Mouse (Mus musculus): ENCODE results near the gene Unc119b. TPM values are rescaled to one million over a fixed set of nuclear protein-coding genes. Genes with fewer than 3 reads are reported as not detected.

Gene Unc119b
- polyA plus RNA-seq, 1 experiment: 39.0 TPM

DNA sequence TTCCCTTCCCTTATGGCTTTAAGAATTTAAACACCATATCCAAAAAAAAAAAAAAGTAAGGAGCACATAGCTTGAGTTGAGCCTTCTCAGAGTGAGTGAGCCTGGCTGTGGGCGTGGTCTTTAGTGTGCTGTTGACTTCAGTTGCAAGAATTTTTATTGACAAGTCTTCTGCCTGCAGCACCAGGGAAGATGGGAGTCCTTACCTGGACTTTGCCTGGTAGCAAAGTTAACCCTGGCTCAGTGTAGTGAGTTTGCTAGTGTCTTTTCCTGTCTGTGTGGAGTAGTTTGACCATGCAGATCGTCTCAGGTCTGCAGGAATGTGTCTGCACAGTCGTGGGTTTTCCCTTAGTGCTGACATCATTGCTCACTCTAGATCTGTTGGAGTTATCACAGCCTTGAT is 43.8 kb downstream of the Unc119b start:
- Histone ChIP-seq H3K36me3 (ENCODE audit: control insufficient read depth, insufficient read depth) (peaks cover 75% of the 10 kb centered on the region), H3ac (ENCODE audit: control insufficient read depth, insufficient read length, low read depth) (no peak overlapping the region), H3K27me3 (ENCODE audit: control insufficient read depth, insufficient read depth, insufficient read length) (no peaks in the 10 kb centered on the region), H3K4me3 (ENCODE audit: insufficient read depth, poor library complexity, severe bottlenecking) (no peak overlapping the region), H3K79me3 (ENCODE audit: low read depth) (no peaks in the 10 kb centered on the region), H3K79me2 (ENCODE audit: control insufficient read depth, insufficient read depth) (peaks cover 16% of the 10 kb centered on the region)
- no peak for TF ChIP-seq MYOG (IDR thresholded peaks at IDR 0.05; ENCODE audit: control insufficient read depth, extremely low read depth, insufficient read length)
- no peak for TF ChIP-seq MYOD1 (IDR thresholded peaks at IDR 0.05; ENCODE audit: control insufficient read depth, insufficient read length, low read depth)
- no peak for TF ChIP-seq MAX (IDR thresholded peaks at IDR 0.05)
- TF ChIP-seq CEBPB (IDR thresholded peaks at IDR 0.05; ENCODE audit: low read depth): no peak
- no peak for TF ChIP-seq CTCF (IDR thresholded peaks at IDR 0.05; ENCODE audit: control insufficient read depth, insufficient read depth, insufficient read length)
- no peak for TF ChIP-seq USF1 (IDR thresholded peaks at IDR 0.05; ENCODE audit: low read depth)
- no peak for TF ChIP-seq FOSL1 (IDR thresholded peaks at IDR 0.05; ENCODE audit: insufficient read depth, low read length, poor library complexity, severe bottlenecking)

DNA sequence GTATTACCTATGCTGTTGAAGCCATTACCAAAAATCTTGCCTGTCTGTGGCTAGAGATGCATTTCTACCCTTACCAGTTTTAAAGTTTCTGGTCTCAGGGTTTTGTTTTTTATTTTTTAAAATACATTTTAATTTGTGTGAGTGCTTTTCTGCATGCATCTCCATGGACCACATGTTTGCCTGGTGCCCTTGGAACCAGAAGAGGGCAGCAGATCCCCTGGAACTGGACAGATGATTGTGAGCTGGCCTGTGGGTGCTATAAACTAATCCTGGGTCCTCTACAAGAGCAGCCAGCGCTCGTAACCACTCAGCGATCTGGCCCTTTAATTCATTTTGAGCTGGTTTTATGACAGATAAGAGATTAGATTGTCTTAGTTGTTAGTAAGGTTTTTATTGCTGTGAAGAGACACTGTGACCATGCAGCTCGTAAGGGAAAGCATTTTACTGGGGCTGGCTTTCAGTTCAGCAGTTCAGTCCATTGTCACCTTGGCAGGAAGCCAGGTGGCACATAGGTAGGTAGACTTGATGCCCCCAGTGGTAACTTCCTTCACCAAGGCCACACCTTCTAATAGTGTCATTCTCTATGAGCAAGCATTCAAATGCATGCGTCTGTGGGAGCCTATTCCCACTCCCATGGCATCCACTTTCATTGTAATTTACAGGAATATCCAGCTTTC is 45.0 kb downstream of the Unc119b start:
- no peak for TF ChIP-seq MYOG (IDR thresholded peaks at IDR 0.05; ENCODE audit: control insufficient read depth, extremely low read depth, insufficient read length)
- TF ChIP-seq MYOD1 (IDR thresholded peaks at IDR 0.05; ENCODE audit: control insufficient read depth, insufficient read length, low read depth): no peak
- no peak for TF ChIP-seq CEBPB (IDR thresholded peaks at IDR 0.05; ENCODE audit: low read depth)
- TF ChIP-seq USF1 (IDR thresholded peaks at IDR 0.05; ENCODE audit: low read depth): no peak
- no peak for TF ChIP-seq CTCF (IDR thresholded peaks at IDR 0.05; ENCODE audit: control insufficient read depth, insufficient read depth, insufficient read length)
- no peak for TF ChIP-seq FOSL1 (IDR thresholded peaks at IDR 0.05; ENCODE audit: insufficient read depth, low read length, poor library complexity, severe bottlenecking)
- TF ChIP-seq MAX (IDR thresholded peaks at IDR 0.05): no peak
- Histone ChIP-seq H3K79me3 (ENCODE audit: low read depth) (no peaks in the 10 kb centered on the region), H3ac (ENCODE audit: control insufficient read depth, insufficient read length, low read depth) (no peak overlapping the region), H3K27me3 (ENCODE audit: control insufficient read depth, insufficient read depth, insufficient read length) (no peaks in the 10 kb centered on the region), H3K4me3 (ENCODE audit: insufficient read depth, poor library complexity, severe bottlenecking) (no peak overlapping the region), H3K36me3 (ENCODE audit: control insufficient read depth, insufficient read depth) (peaks cover 68% of the 10 kb centered on the region), H3K79me2 (ENCODE audit: control insufficient read depth, insufficient read depth) (peaks cover 16% of the 10 kb centered on the region)

DNA sequence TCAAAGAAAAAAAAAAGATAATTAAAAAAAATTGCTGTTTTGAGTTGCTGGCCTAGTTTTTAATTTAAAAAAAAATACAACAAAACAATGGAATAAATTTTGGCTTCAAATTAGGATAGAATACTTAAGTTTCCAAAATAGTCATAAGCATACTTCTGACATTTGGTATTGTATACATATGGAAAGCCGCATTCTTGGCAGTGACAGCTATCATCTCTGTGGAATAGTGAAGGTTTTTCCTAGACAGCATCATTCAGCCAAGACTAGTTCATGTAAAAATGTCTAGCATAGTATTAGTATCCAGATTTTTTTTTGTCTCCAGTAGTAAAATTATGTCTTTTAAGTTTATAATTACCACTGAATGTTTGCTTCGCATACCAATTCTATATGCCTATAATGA is 49.1 kb downstream of the Unc119b start:
- Histone ChIP-seq H3K27me3 (ENCODE audit: control insufficient read depth, insufficient read depth, insufficient read length) (no peaks in the 10 kb centered on the region), H3K36me3 (ENCODE audit: control insufficient read depth, insufficient read depth) (peaks cover 68% of the 10 kb centered on the region), H3K4me3 (ENCODE audit: insufficient read depth, poor library complexity, severe bottlenecking) (no peak overlapping the region), H3ac (ENCODE audit: control insufficient read depth, insufficient read length, low read depth) (no peak overlapping the region), H3K79me2 (ENCODE audit: control insufficient read depth, insufficient read depth) (peaks cover 5% of the 10 kb centered on the region), H3K79me3 (ENCODE audit: low read depth) (no peaks in the 10 kb centered on the region)
- TF ChIP-seq MYOD1 (IDR thresholded peaks at IDR 0.05; ENCODE audit: control insufficient read depth, insufficient read length, low read depth): no peak
- no peak for TF ChIP-seq USF1 (IDR thresholded peaks at IDR 0.05; ENCODE audit: low read depth)
- TF ChIP-seq MAX (IDR thresholded peaks at IDR 0.05): no peak

GRCm38 (mm10) chr5:115083492-115083891 is 51.3 kb downstream of the Unc119b start:
- no peak for TF ChIP-seq CTCF (IDR thresholded peaks at IDR 0.05; ENCODE audit: control insufficient read depth, insufficient read depth, insufficient read length)
- TF ChIP-seq USF1 (IDR thresholded peaks at IDR 0.05; ENCODE audit: low read depth): no peak
- no peak for TF ChIP-seq MYOG (IDR thresholded peaks at IDR 0.05; ENCODE audit: control insufficient read depth, extremely low read depth, insufficient read length)
- TF ChIP-seq CEBPB (IDR thresholded peaks at IDR 0.05; ENCODE audit: low read depth): no peak
- no peak for TF ChIP-seq MAX (IDR thresholded peaks at IDR 0.05)
- TF ChIP-seq FOSL1 (IDR thresholded peaks at IDR 0.05; ENCODE audit: insufficient read depth, low read length, poor library complexity, severe bottlenecking): no peak
- no peak for TF ChIP-seq MYOD1 (IDR thresholded peaks at IDR 0.05; ENCODE audit: control insufficient read depth, insufficient read length, low read depth)
- no peak overlapping the region for H3ac ChIP-seq (ENCODE audit: control insufficient read depth, insufficient read length, low read depth)
- no peaks in the 10 kb centered on the region for H3K27me3 ChIP-seq (ENCODE audit: control insufficient read depth, insufficient read depth, insufficient read length)
- H3K36me3 ChIP-seq (ENCODE audit: control insufficient read depth, insufficient read depth): peaks cover 48% of the 10 kb centered on the region
- no peaks in the 10 kb centered on the region for H3K79me3 ChIP-seq (ENCODE audit: low read depth)
- H3K4me3 ChIP-seq (ENCODE audit: insufficient read depth, poor library complexity, severe bottlenecking): no peak overlapping the region
- peaks cover 10% of the 10 kb centered on the region for H3K79me2 ChIP-seq (ENCODE audit: control insufficient read depth, insufficient read depth)

DNA sequence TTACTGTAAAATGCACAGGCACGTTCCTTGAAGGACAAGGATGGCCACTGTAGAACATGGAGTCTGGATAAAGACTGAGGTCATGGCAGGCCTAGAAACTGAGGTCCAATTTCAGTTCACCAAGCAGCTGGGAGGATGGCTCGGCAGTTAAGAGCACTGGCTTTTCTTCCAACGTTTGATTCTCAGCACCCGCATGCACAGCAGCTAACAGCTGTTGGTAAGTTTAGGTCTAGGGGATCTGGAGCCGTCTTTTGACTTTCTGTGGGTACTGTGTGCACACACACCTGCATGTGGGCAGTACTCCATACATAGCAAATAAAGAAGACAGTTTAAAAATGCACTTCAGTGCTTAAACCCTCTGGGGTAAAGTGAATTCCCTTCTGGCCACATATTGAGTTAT is 53.1 kb downstream of the Unc119b start:
- H3K27me3 ChIP-seq (ENCODE audit: control insufficient read depth, insufficient read depth, insufficient read length): no peaks in the 10 kb centered on the region
- H3K4me3 ChIP-seq (ENCODE audit: insufficient read depth, poor library complexity, severe bottlenecking): no peak overlapping the region
- no peak for TF ChIP-seq MAX (IDR thresholded peaks at IDR 0.05)
- no peak for TF ChIP-seq CTCF (IDR thresholded peaks at IDR 0.05; ENCODE audit: control insufficient read depth, insufficient read depth, insufficient read length)
- no peak for TF ChIP-seq FOSL1 (IDR thresholded peaks at IDR 0.05; ENCODE audit: insufficient read depth, low read length, poor library complexity, severe bottlenecking)
- no peak for TF ChIP-seq CEBPB (IDR thresholded peaks at IDR 0.05; ENCODE audit: low read depth)
- TF ChIP-seq MYOG (IDR thresholded peaks at IDR 0.05; ENCODE audit: control insufficient read depth, extremely low read depth, insufficient read length): no peak
- TF ChIP-seq MYOD1 (IDR thresholded peaks at IDR 0.05; ENCODE audit: control insufficient read depth, insufficient read length, low read depth): no peak
- no peak for TF ChIP-seq USF1 (IDR thresholded peaks at IDR 0.05; ENCODE audit: low read depth)
- peaks cover 33% of the 10 kb centered on the region for H3K36me3 ChIP-seq (ENCODE audit: control insufficient read depth, insufficient read depth)
- peaks cover 23% of the 10 kb centered on the region for H3K79me2 ChIP-seq (ENCODE audit: control insufficient read depth, insufficient read depth)
- no peaks in the 10 kb centered on the region for H3K79me3 ChIP-seq (ENCODE audit: low read depth)
- H3ac ChIP-seq (ENCODE audit: control insufficient read depth, insufficient read length, low read depth): no peak overlapping the region
